Mouse (Mus musculus): ENCODE results near the gene Gm16181. TPM values are rescaled to one million over a fixed set of nuclear protein-coding genes. Genes with fewer than 3 reads are reported as not detected.
"Not testable (repeated sequence)": the region's sequence is repeated elsewhere in the genome, so short reads cannot be mapped to it uniquely, and the experiment has no call there.

The Gm16181 gene
- total RNA-seq, 2 experiments from 2014 or later = not detected

DNA sequence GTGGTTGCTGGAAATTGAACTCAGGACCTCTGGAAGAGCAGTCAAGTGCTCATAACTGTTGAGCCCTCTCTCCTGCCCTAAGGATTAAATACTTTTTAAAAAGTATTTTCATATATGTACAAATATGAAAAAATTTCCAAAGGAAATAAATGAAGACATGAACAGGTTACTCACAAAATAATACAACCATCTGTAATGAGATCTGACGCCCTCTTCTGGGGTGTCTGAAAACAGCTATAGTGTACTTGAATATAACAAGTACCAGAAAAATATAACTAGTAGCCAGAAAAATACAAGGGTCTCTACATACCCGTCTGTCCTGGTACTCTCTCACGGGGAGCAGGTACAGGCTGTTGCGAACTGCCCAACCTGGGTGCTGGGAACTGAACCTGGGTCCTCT, 4.0 kb downstream of the Gm16181 start:
- no peak for DNase-seq (ENCODE audit: low spot score in 2 of 2)
- intact Hi-C loops (cut with DNase I) = no loop called here

DNA sequence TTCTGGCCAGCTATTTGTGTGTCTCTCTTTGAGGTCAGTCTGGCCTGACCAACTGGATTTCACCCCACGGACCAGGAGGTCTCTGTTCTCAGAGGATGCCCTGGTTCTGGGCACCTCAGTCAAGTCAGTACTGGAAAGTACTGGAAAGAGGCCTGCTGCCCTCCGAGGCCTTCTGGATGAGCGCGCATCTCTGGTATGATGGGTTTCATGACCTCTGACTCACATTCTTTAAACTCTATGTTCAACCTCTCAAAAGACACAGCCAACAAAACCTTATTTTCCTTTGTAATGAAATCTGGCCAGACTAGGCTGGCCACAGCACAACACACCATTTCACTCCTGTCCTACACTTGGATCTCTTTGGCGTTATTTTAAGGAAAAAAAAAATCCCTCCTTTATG, 4.8 kb downstream of the Gm16181 start:
- no peak for DNase-seq (ENCODE audit: low spot score in 2 of 2)
- intact Hi-C loops (cut with DNase I) = no loop called here

DNA sequence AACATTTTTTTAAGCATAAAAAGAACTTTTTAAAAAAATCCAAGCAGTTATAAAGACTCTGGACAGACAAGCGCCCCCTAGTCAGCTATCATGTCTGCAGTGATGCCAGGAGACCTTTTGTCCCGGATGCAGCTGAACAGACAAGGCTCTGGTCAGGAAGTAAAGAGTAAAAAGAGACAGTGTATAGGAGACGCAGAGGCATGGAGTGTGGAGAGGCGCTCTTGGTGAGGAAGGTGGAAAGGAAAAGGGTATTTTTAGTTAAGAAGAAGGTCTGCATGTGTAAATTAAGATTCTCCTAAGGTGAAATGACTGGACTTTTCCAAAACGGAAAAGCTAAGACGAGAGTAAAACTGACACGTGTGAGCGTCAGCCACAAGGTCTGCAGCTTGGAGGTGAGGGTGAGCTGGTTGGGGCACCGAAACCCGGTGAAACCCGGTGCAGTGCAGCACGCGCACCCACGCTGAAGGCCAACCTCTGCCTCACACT, 6.0 kb downstream of the Gm16181 start:
- no peak for DNase-seq (ENCODE audit: low spot score in 2 of 2)
- intact Hi-C loops (cut with DNase I) = no loop called here

DNA sequence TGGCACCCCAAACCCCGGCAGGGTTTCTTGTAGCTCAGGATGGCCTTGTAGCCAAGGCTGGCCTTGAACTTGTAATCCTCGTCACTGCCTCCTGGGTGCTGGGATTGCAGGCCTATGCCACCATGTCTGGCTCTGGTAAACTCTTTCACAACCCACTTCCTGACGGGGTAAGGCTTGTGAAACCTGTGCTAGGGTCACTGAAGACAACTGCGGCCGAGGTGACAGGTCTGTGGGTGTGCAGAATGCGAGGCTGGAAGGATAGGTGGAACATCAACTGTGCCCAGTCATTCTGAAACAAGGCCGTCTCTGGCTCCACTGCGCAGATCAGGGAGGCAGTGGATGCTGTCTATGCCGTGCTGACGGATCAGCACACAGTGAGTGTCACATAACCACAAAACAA, 10.4 kb downstream of the Gm16181 start:
- intact Hi-C loops (cut with DNase I) = loop anchor here (5.0 kb wide), 1 partner anchor 34 kb away; no protein-coding TSS in a partner anchor
- no peak for DNase-seq (ENCODE audit: low spot score in 2 of 2)

DNA sequence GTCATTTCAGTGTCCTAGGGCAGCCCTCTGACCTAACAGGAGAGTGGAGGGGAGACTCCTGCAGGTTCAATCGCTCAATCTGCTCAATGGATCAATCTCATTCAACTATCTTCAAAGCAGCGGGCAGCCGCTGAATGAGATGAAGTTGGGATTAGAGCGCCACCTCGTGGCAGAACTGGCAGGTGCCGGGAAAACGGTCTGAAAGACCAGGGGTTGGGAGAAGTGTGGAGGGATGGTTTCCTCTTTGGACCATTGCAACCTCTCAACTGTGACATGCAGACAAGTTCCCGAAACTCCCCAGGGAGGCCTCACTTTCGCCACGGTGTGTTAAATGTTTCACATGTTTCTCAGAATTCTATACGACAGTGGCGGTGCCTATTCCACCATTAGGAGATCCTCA, 11.4 kb downstream of the Gm16181 start:
- intact Hi-C loops (cut with DNase I) = loop anchor here (1.0 to 5.0 kb wide), 2 partner anchors 35 to 54 kb away; no protein-coding TSS in a partner anchor
- peak; percentile 85 to 86 for DNase-seq (ENCODE audit: low spot score in 2 of 2)

DNA sequence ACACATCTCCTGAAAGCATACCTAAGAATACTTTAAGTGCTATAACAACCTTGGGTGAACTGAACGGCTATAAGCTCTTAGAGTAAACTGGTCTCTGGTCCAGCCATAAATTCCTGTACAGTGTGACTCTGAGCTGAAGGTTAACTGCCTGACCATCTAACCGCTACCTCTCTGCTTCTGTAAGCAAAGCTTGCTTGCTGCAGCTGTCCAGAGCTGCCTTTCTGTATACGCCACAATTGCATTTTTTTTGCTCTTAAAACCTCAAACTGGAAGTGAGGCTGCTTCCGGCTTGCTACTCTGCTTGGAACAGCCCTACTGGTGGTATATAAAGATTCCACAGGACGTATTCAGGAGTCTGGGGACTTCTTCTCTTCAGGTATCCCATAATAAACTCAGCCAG, 12.0 kb downstream of the Gm16181 start:
- intact Hi-C loops (cut with DNase I) = loop anchor here (1.0 to 5.0 kb wide), 2 partner anchors 35 to 54 kb away; no protein-coding TSS in a partner anchor
- DNase-seq (ENCODE audit: low spot score in 2 of 2) = no peak

DNA sequence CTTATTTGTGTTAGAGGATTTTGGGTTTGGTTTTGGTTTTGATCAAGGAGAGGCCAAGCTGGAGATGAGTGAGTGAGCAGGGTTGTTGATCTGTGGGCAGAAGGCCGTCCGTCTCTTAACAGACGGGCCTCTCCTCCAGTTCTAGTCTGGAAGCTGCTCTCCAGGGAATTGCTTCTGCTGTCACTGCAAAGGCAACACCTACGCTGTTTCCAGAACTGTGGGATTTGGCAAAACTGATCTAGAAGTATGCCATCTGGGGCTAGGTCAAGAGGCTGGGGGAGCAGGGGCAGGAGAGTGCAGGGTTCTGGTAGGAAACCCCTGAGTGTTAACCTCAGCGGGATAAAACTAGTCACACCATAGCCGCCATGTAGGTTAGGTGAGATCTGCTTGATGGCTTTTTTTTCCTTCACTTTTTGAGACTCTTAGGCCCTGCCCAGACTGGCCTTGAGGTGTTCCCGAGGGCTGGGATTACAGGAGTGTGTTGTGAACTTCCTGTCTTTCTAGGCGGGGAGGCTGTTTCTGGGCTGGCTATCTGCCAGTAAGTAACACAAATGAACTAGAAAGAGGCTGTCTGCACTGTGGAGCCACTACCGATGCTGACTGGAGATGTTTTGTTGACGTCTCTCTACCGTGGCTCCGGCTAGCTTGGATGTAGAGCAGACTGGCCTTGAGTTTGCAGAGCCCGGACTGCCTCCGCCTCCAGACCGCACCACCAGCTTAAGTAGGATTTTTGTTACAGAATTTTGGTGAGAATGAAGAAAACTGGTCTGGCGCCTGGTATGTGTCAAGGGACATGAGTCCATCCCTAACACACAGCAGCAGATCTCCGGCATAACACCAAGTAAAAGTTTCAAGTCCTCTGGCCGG, 12.7 kb downstream of the Gm16181 start, which contains the start of gene Atp6v1g2:
TSS of gene Atp6v1g2 (plus strand) at position 547 of the 867 bp plus-strand sequence.
- intact Hi-C loops (cut with DNase I) = loop anchor here (5.0 kb wide), 1 partner anchor 36 kb away; no protein-coding TSS in a partner anchor
- no peak for DNase-seq (ENCODE audit: low spot score in 2 of 2)

DNA sequence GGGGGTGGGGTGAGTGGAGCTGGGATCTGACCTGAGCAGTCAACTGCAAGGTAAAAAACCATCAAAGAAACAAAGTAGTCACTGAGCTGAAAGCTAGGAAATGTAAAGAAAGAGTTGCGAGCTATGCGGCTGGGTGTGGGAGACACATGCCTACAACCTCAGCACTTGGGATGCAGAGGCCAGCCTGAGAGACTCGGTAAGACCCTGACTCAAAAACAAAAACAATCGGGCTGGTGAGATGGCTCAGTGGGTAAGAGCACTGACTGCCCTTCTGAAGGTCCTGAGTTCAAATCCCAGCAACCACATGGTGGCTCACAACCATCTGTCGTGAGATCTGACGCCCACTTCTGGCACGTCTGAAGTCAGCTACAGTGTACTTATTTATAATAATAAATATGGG, 13.5 kb downstream of the Gm16181 start:
- intact Hi-C loops (cut with DNase I) = loop anchor here (5.0 kb wide), 1 partner anchor 37 kb away; no protein-coding TSS in a partner anchor
- DNase-seq (ENCODE audit: low spot score in 2 of 2) = not testable (repeated sequence)

DNA sequence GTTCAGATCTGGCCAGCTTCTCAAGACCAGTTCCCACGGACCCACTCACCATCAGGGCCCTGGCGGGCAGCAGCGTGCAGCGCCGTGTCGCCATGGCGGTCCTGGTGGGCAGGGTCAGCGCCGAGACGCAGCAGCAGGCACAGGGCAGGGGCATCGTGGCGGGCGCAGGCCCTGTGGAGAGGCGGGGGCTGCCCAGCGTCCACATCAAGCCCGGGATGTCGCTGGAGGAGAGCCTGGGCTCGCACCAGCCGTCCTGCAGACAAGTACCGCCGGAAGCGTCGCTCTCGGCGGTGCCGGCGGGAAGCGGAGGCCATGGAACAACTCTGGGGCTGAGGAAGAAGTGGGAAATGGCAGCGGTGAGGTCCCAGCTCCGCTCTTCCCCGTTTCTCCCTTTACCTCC, 14.3 kb downstream of the Gm16181 start:
- intact Hi-C loops (cut with DNase I) = loop anchor here (1.0 to 5.0 kb wide), 2 partner anchors 38 to 70 kb away; no protein-coding TSS in a partner anchor
- no peak for DNase-seq (ENCODE audit: low spot score in 2 of 2)

DNA sequence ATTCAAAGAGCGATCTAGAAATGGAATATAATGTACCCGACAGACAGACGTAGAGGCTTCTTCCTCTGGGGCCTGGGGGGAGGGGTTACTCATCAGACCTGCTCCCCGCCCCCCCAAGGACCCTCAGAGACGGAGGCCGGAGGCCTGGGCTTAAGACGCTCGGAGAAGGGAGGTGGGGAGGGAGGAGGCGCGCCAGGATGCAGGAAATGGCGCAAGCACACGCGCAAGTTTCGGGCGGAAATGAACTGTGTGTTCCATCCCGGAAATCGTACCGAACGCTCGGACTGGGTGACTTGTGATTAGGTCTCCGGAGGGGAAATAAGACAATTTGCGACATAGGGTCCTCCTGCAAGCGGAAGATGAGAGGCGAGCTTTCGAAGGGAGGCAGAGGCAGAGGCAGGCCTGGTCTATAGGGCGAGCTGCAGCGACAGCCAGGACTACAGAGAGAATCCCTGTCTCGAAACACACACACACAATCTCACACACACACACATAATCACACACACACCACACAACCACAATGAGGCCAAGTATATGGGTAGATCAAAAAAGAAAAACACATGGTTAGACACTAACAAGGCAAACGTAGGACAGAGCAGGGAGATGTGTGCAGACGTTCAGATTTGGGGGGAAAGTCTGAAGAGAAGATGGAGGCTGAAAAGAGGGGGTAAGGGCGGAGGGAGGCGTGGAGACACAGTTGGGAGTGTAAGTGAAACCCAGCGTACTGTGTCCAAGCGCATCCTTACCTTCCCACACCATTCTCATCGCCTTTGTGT, 15.2 kb downstream of the Gm16181 start, which contains the start of gene Nfkbil1:
TSS of gene Nfkbil1 (minus strand) at position 179 of the 776 bp plus-strand sequence.
- intact Hi-C loops (cut with DNase I) = loop anchor here (1.0 kb wide), 2 partner anchors 71 to 115 kb away; partner anchors contain the start of gene Gpank1
- peak; percentile 91 to 98 for DNase-seq (ENCODE audit: low spot score in 2 of 2)

DNA sequence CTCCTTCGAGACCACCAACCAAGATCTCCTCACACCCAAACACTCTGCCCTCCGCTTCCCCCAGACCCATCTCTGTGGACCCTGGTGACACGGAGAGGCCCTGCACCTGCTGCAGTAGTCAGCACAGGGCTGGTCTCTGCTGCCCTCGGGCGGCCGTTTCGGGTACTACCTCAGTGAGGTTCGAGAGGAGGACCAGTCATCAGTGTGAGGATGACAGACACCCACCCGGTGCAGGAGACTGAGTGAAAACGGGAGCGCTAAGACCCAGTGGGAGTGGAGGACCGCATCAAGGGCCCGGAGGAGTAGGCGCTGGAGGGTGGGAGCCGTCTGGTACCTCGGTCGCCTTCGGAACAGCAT, 15.7 kb downstream of the Gm16181 start:
- peak; percentile 99 for DNase-seq (ENCODE audit: low spot score in 2 of 2)

DNA sequence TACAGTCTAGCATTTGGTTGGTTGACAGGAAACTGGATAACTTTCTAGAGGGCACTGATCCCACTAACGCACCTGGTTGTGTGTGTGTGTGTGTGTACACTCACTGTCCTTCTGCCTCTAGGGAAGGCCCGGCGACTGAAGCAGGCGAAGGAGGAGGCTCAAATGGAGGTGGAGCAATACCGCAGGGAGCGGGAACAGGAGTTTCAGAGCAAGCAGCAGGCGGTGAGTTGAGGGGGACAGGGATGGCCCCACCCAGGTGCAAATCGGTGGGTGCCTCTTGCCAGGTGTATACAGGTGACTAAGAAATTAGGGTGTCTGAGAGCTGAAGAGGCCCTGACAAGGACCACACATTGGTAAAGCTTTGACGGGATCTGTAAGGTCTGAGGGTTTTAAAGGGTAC, 16.4 kb downstream of the Gm16181 start:
- intact Hi-C loops (cut with DNase I) = loop anchor here (1.0 kb wide), 1 partner anchor 116 kb away; the partner anchor contains the start of gene Gpank1
- DNase-seq (ENCODE audit: low spot score in 2 of 2) = peak in 1 of 2 experiments; percentile 62

More for the DNA sequence above, 15.7 kb downstream of the Gm16181 start:
- intact Hi-C loops (cut with DNase I) = loop anchor here (1.0 kb wide), 1 partner anchor 115 kb away; the partner anchor contains the start of gene Gpank1

DNA sequence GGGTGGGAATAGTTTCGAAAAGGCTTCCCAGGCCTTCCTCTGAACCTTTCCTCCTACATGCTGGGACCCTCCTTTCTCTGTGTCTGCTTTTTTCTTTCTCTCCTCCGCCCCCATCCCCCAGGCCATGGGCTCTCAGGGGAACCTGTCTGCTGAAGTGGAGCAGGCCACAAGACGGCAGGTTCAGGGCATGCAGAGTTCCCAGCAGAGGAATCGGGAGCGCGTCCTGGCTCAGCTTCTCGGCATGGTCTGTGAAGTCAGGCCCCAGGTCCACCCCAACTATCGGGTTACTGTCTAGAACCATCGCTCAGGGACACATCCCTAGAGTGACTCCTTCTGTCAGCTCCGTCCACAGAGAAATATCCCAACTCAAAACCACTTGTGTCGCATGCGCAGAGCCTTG, 16.9 kb downstream of the Gm16181 start:
- intact Hi-C loops (cut with DNase I) = no loop called here

DNA sequence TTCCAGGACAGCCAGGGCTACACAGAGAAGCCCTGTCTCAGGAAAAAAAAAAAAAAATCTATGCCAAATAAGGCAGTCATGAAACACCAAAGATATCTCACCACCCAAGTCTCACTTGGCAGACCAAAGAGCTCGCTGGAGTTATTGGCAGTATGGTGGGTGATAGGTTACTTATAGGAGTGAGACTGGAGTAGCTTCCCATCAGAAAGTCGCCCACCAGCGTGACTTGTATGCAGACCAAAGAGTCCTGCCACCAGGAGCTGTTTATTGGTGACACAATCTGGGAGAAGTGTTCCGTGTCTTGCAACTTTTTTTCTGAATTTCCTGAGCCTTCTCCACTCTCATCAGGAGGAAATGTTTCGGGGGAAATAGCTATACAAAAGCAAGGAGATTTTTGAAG, 19.1 kb downstream of the Gm16181 start:
- peak in 1 of 2 experiments; percentile 60 for DNase-seq (ENCODE audit: low spot score in 2 of 2)
- intact Hi-C loops (cut with DNase I) = loop anchor here (5.0 kb wide), 1 partner anchor 237 kb away; the partner anchor contains the start of gene Vars

More for the DNA sequence above, 16.9 kb downstream of the Gm16181 start:
- DNase-seq (ENCODE audit: low spot score in 2 of 2) = no peak

DNA sequence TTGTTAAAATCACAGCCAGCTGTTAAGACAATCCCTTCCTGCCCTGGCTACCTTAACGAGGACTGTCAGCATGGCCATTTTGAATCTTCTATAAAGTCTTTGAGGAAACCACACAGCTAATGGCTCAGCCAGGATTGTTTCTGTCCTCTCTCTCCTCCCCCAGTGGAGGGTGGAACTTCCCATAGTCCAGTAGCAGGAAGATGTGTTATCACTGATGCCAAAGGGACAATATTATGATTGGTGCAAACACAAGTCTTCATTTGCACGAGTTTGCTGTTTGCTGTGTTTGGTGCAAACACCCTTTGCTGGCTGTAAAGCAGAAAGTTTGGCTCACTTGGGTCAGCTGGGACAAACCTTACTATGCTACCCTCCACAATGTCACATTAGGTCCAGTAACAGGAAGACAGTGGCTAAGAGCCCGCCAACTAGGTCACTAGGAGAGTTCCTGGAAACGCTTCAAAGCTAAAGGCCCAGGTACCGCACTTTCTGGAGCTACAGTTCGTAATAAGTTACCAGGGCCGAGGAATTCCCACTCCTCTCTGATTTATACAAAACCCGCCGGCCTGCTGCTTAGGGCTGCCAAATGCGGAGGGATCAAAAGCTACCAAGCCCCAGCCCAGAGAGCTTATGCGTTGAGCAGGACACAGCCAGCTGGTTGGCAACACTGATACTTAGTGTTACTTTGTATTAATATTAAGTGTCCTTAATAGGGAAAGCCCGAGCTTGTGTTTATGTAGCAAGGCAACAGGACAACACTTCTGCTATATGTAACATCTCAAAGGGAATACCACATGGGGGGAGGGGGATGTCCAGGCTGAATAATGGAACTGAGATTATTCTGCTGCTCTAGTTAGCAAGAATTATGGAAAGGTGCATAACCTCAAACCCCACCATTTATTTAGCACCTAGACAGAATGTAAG, 20.0 kb downstream of the Gm16181 start:
- no peak for DNase-seq (ENCODE audit: low spot score in 2 of 2)
- intact Hi-C loops (cut with DNase I) = loop anchor here (5.0 kb wide), 1 partner anchor 238 kb away; the partner anchor contains the start of gene Vars

DNA sequence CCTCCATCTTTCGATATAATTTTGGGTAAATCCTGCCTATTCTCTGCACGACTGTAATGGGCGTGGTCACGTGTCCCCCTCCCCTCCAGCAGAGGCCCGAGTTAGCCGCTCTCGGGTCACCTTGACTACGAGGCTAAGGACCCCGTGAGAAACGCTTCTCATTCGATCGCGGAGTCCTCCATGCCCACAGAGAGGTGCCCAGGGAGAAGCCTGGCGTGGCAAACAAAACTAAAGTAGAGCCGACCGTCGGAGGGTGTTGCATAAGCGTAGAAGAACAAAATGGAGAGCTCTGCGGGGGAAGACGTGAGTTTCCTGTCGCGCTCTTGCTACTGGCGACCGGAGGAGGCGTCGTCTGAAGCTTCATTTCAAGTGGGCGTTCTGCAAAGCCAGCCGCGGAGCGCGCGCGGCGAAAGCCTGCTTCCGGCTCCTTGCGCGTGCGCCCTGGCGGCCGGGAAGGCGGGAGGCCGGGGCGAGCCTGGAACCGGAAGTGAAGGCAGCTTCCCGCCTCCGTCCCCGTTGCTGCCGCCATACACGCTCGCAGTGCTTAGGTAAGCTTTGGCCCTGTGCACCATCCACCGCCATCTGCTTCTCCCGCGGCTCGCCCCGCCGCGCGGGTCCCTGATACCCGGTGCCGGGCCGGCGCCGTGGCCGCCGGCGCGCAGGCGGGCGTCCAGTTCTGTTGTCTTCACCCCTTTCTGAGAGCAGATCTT, 20.8 kb downstream of the Gm16181 start, which contains the start of gene Ddx39b:
TSS of gene Ddx39b (plus strand) at position 442 of the 710 bp plus-strand sequence.
- intact Hi-C loops (cut with DNase I) = loop anchor here (5.0 kb wide), 1 partner anchor 239 kb away; the partner anchor contains the start of gene Vars
- DNase-seq (ENCODE audit: low spot score in 2 of 2) = peak; percentile 97 to 98
